Mouse (Mus musculus) stomach, embryonic 14.5 days (tissue): ENCODE data around the gene Mars. TPM values are rescaled to one million over a fixed set of nuclear protein-coding genes. Genes with fewer than 3 reads are reported as not detected.

ENCODE experiments used
- ATAC-seq: fragments of 200-750 bp; cut with Nextera tagmentation; 2 replicates; pipeline ENCODE4 v1.8.0; 2017; ENCODE audit warnings: low read depth, moderate TSS enrichment; ENCODE audit not compliant: insufficient number of reproducible peaks, insufficient read depth, low FRiP score
- H3K27ac ChIP-seq: fragments of 300-500 bp; sonication (generic); 2 replicates; pipeline ENCODE4 v1.5.1; 2014; ENCODE audit warnings: mild to moderate bottlenecking, low read length, moderate library complexity, mixed read lengths
- H3K27me3 ChIP-seq: fragments of 300-500 bp; sonication (generic); 2 replicates; pipeline ENCODE4 v1.6.1; 2014; ENCODE audit warnings: low read length, control low read depth, mixed read lengths; ENCODE audit not compliant: control insufficient read depth, insufficient read depth
- H3K36me3 ChIP-seq: fragments of 300-500 bp; sonication (generic); 2 replicates; pipeline ENCODE4 v1.6.1; 2014; ENCODE audit warnings: mild to moderate bottlenecking, control low read depth, low read length, moderate library complexity, mixed read lengths; ENCODE audit not compliant: control insufficient read depth, insufficient read depth
- H3K4me1 ChIP-seq: fragments of 300-500 bp; sonication (generic); 2 replicates; pipeline ENCODE4 v1.6.1; 2014; ENCODE audit warnings: low read length, control low read depth, mixed read lengths; ENCODE audit not compliant: control insufficient read depth, insufficient read depth
- H3K4me2 ChIP-seq: fragments of 300-500 bp; sonication (generic); replicated peaks from 2 replicates; pipeline ENCODE4 v1.6.1; 2014; ENCODE audit warnings: low read depth, low read length, control low read depth
- H3K4me3 ChIP-seq: fragments of 300-500 bp; sonication (generic); 2 replicates; pipeline ENCODE4 v1.5.1; 2014; ENCODE audit warnings: low read depth, low read length, control low read depth
- H3K9ac ChIP-seq: fragments of 300-500 bp; sonication (generic); replicated peaks from 2 replicates; pipeline ENCODE4 v1.6.1; 2014; ENCODE audit warnings: low read depth, mild to moderate bottlenecking, control low read depth, low read length, moderate library complexity, mixed read lengths
- H3K9me3 ChIP-seq: fragments of 300-500 bp; sonication (generic); 2 replicates; pipeline ENCODE4 v1.6.1; 2016; ENCODE audit warnings: low read depth, low read length, control low read depth; ENCODE audit not compliant: control insufficient read depth
- WGBS: fragments of 180-500 bp; shearing (Covaris S2); extraction: QIAGEN DNeasy Blood & Tissue Kit; methylation state at CpG from one replicate; pipeline ENCODE4 v1.1.7; 2014; 5-methylcytosine and 5-hydroxymethylcytosine counted together
- polyA plus RNA-seq: library from polyadenylated mRNA; unstranded; fragments of >200 nt; fragmentation: Nextera tagmentation; extraction: Ambion mirVana; gene quantifications from 2 replicates; pipeline ENCODE4 v1.2.1, GENCODE M21; 2014

The Mars gene
- 96.9 and 107 TPM in 2 replicates for polyA plus RNA-seq

DNA sequence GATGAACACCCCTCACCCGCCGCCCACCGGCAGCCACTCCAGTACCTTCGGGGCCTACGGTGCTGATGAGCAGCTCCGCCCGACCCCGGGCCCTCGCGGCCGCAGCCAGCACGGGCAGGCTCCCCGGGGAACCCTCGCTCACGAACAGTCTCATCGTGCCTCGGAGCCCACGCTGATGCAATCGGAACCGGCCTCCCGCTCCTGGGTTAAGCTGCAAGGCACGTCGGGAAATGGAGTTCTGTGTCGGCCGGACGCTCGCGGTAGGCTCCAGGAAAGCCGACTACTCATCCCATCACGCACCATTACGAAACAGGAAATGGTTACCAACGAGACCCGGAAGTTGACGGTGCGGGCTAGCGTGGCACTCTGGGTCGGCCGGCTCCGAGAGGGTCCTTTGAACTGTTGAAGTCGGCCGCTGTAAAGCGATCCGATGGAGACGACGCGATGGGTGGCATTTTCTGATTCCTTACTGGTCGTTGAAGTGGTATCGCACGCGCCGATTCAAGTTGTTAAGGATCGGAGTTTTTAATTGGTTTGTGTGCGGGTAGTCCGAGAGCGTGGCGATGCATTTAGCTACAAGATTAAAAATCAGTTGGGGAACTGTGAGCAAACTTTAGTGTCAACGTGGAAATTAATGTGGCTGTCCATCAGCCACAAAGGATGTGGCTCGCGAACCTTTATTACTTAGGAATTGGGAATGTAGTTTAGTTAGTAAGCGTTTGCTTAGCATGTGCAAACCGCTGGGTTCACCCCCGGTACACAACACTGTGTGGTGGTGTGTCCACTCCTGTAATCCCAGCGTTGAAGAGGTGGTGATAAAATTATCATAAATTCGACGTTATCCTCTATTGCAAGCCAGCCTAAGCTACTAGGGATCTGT, at the start of gene Mars:
Mars (minus strand) TSS at position 311 of the 880 bp plus-strand sequence.
- Histone ChIP-seq H3K4me1 (peaks cover 7% of the 10 kb centered on the region; the same call in 1 of the 2 replicates), H3K27ac (peak within 1 kb of the TSS; percentile 67), H3K4me2 (peak within 1 kb of the TSS; percentile 83), H3K9me3 (no peaks in the 10 kb centered on the region), H3K4me3 (peak within 1 kb of the TSS; percentile 78), H3K36me3 (peaks cover 23% of the 10 kb centered on the region), H3K27me3 (no peaks in the 10 kb centered on the region), H3K9ac (peak within 1 kb of the TSS; percentile 64)
- ATAC-seq, result peak; percentile 96
- under 1% methylated on average over 65 of the region's 65 CpGs for WGBS

DNA sequence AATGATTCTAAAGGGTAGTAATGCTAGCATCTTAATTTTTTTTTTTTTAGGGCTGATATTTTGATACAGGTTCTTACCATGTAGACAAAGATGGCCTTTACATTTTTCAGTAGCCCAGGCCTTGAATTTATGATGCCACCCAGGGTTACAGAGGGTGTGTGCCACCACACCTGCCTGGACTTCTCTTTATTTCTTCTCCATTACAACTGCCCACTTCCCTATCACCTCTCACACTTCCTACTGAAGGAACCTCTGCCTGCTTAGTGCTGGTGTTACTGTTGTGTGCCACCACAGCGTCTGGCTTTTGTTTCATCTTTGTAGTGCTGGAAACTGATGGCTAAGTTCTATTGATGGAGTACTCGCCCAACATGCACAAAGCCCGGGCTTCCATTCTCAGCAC, 49.1 kb upstream of the Mars start:
- Histone ChIP-seq H3K4me1 (no peaks in the 10 kb centered on the region), H3K9ac (no peak overlapping the region), H3K27ac (no peak overlapping the region), H3K9me3 (no peaks in the 10 kb centered on the region), H3K27me3 (no peaks in the 10 kb centered on the region), H3K36me3 (no peaks in the 10 kb centered on the region), H3K4me2 (no peak overlapping the region), H3K4me3 (no peak overlapping the region)
- WGBS, result 81% methylated on average over 3 of the region's 3 CpGs
- ATAC-seq, result no peak

DNA sequence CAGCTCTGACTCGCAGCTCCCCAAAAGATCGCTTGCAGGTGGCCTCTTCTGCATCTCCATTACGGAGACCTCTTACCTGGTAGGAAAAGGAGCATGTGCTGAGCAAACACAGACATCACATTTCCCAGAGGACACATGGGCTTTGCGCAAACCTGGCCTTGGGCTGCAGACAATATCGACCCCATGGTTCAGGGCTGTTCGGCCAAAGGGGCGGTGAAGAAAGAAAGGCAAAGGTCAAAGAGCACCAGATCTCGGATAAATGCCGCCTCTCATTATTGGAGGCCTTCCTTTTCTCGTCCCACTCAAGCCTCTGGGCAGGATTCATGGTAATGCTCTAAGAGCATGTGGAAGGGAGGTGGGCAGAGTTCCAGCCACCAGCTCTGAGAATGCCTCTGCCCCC, 43.8 kb upstream of the Mars start:
- H3K4me1 ChIP-seq, result no peaks in the 10 kb centered on the region
- no peaks in the 10 kb centered on the region for H3K36me3 ChIP-seq
- no peak overlapping the region for H3K9ac ChIP-seq
- H3K4me2 ChIP-seq, result no peak overlapping the region
- WGBS, result 68% methylated on average over 10 of the region's 10 CpGs
- no peak for ATAC-seq
- H3K27ac ChIP-seq, result no peak overlapping the region
- no peak overlapping the region for H3K4me3 ChIP-seq
- no peaks in the 10 kb centered on the region for H3K9me3 ChIP-seq
- no peaks in the 10 kb centered on the region for H3K27me3 ChIP-seq

DNA sequence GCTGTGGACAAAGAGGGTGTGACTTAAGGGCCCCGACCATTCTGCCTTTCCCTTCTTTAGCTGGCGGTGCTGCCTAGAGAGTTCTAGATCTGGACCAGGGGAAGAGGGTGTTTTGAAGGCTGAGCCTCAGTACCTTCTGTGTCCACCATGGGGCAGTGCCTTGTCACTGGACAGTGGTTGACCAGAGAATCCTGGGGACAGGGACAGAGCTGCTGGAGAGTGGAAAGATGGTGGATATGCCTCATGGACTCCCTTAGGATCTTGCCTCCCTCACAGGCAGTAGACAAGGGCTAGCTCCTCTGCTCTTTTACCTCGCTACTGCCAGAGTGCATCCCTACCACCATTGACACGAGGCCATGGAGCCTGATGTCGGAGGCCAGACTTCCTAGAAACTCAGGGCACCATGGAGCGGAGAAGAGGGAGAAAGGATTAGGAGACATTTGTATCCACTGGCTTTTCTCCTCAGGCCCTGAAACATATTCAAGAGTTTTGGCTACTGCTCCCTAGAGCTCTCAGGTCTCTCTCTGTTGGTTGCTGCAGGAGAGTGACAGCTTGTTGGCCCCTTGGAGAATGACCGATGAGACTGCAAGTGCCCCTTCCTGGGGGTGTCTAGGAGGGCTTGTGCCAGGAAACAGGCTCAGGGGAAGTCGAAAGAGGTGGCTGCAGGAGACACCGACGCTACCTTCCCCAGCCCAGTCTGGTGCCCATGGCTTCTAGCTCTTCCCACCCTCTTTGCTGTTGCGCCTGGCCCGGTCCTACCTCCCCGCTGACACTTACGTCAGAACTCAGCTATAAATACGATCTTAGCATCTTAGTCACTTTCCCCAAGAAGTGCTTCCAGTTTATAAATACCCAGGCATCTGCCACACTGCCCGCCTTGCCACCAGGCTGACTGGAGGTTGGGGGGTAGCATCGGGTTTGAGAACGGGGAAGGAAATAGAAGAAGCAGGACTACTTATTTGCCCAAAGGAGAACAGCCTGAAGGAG, 42.6 kb upstream of the Mars start, which contains the start of gene Inhbe:
Inhbe (minus strand) TSS at position 503 of the 987 bp plus-strand sequence.
- no peak for ATAC-seq
- Histone ChIP-seq H3K27ac (no peak within 1 kb of the TSS), H3K9me3 (no peaks in the 10 kb centered on the region), H3K36me3 (no peaks in the 10 kb centered on the region), H3K4me1 (no peaks in the 10 kb centered on the region), H3K27me3 (no peaks in the 10 kb centered on the region), H3K9ac (no peak within 1 kb of the TSS), H3K4me2 (no peak within 1 kb of the TSS), H3K4me3 (no peak within 1 kb of the TSS)
- 76% methylated on average over 18 of the region's 18 CpGs for WGBS

DNA sequence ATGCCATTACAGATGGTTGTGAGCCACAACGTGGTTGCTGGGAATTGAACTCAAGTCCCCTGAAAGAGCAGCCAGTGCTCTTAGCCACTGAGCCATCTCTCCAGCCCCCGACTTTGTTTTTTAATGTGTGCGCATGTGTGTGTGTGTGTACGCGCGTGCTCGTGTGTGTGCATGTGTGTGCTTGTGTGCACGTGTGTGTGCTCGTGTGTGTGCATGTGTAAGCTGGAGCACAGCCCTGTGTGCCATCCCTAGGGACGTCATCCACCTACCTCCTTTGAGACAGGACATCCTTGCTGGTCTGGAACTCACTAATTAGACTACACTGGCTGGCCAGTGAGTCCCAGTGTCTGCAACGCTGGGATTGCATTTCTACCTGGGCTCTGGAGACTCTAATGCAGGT, 41.2 kb upstream of the Mars start:
- H3K36me3 ChIP-seq, result no peaks in the 10 kb centered on the region
- 91% methylated on average over 11 of the region's 11 CpGs for WGBS
- no peaks in the 10 kb centered on the region for H3K9me3 ChIP-seq
- no peaks in the 10 kb centered on the region for H3K27me3 ChIP-seq
- H3K9ac ChIP-seq, result no peak overlapping the region
- no peak overlapping the region for H3K4me3 ChIP-seq
- no peak overlapping the region for H3K27ac ChIP-seq
- no peaks in the 10 kb centered on the region for H3K4me1 ChIP-seq
- no peak overlapping the region for H3K4me2 ChIP-seq
- no peak for ATAC-seq

DNA sequence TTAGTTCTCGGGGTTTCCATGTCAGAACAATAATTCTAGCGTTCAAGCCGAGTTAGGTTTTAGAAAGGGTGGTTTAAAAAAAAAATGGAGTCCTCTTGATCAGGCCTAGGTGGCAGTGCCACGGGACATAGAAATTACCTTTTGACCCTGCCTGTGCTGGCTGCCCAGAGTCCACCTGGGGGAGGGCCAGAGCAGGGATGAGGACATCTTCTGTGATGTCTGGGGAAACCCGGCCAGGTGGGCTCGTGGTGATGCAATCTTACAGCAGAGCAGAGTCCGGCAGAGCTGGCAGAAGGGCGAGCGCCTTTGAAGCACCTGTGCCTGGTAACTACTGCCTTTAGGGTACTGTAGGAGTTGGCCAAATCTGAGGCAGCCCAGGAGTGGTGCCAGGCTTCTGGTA, 40.6 kb upstream of the Mars start:
- no peak overlapping the region for H3K27ac ChIP-seq
- no peaks in the 10 kb centered on the region for H3K36me3 ChIP-seq
- no peak overlapping the region for H3K4me2 ChIP-seq
- no peaks in the 10 kb centered on the region for H3K9me3 ChIP-seq
- no peak overlapping the region for H3K9ac ChIP-seq
- H3K4me3 ChIP-seq, result no peak overlapping the region
- no peak for ATAC-seq
- H3K4me1 ChIP-seq, result no peaks in the 10 kb centered on the region
- no peaks in the 10 kb centered on the region for H3K27me3 ChIP-seq
- WGBS, result 83% methylated on average over 9 of the region's 9 CpGs

DNA sequence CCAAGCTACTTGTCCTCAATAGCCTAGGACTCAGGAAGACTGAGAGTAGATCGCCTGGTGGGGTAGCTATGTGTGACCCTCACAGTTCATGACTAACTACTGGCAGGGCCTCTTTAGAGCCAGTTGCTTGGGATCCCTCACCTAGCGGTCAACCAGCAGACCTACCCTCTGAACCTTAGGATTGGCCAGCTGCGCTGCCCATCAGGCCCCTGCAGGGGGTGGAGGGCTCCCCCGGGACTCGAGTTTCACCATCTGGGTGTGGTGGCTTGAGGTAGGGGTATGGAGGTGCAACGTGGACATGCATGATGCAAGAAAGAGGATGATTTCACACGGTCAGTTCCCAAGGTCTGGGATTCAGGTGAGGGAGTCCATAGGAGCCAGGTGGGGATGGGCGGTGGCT, 40.1 kb upstream of the Mars start:
- 64% methylated on average over 8 of the region's 8 CpGs for WGBS
- no peaks in the 10 kb centered on the region for H3K27me3 ChIP-seq
- no peak overlapping the region for H3K4me2 ChIP-seq
- H3K4me3 ChIP-seq, result no peak overlapping the region
- no peak overlapping the region for H3K27ac ChIP-seq
- no peak for ATAC-seq
- H3K4me1 ChIP-seq, result no peaks in the 10 kb centered on the region
- H3K9me3 ChIP-seq, result no peaks in the 10 kb centered on the region
- no peak overlapping the region for H3K9ac ChIP-seq
- H3K36me3 ChIP-seq, result no peaks in the 10 kb centered on the region

DNA sequence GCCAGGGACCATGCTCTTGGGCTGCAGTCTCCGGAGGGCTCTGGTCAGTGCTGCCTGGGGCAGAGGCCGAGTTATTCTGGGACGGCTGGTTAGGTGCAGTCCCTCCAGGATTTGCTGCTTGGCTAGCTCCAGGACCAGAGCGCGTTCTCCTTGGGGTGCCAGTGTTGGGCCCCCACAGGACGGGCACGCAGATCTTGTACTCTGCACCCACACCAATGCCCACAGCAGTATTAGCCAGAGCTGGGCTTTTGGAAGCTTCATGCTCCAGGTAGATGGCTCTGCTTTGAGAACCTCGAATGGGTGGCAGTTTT, 39.7 kb upstream of the Mars start:
- Histone ChIP-seq H3K9ac (no peak overlapping the region), H3K4me2 (no peak overlapping the region), H3K4me1 (no peaks in the 10 kb centered on the region), H3K36me3 (no peaks in the 10 kb centered on the region), H3K4me3 (no peak overlapping the region), H3K27ac (no peak overlapping the region), H3K9me3 (no peaks in the 10 kb centered on the region), H3K27me3 (no peaks in the 10 kb centered on the region)
- no peak for ATAC-seq
- 81% methylated on average over 8 of the region's 8 CpGs for WGBS
